Mouse (Mus musculus): ENCODE data around the gene Celf2. TPM values are rescaled to one million over a fixed set of nuclear protein-coding genes. Genes with fewer than 3 reads are reported as not detected.

Celf2 gene
- total RNA-seq, 1 experiment from 2014 or later: 141 TPM

GRCm38 (mm10) chr2:7089069-7089834 is 420.1 kb downstream of the Celf2 start:
- ATAC-seq (replicated peaks; ENCODE audit: low read depth, poor library complexity, severe bottlenecking): no peak

DNA sequence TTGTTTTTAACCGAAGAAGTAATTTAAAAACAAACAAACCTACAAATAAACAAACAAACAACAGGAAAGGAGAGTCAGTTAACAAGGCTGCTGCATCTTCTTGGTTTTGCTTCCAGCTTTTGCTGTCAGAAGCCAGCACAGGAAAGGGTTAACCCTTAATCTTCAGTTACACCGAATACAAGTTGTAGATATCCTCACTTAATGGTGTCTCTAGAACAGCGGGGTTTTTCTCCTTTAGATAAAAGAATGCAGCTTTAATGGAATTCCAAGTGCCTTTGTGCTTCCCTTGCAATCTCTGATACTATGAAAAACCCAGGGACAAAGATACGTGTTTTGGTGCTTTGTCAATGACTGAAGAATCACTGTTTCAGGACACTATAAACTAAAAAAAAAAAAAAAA is 420.8 kb downstream of the Celf2 start:
- no peak for ATAC-seq (replicated peaks; ENCODE audit: low read depth, poor library complexity, severe bottlenecking)

- no peak for ATAC-seq (replicated peaks; ENCODE audit: low read depth, poor library complexity, severe bottlenecking)
These were observed 421.9 kb downstream of the Celf2 start for GRCm38 (mm10) chr2:7087480-7087879.

DNA sequence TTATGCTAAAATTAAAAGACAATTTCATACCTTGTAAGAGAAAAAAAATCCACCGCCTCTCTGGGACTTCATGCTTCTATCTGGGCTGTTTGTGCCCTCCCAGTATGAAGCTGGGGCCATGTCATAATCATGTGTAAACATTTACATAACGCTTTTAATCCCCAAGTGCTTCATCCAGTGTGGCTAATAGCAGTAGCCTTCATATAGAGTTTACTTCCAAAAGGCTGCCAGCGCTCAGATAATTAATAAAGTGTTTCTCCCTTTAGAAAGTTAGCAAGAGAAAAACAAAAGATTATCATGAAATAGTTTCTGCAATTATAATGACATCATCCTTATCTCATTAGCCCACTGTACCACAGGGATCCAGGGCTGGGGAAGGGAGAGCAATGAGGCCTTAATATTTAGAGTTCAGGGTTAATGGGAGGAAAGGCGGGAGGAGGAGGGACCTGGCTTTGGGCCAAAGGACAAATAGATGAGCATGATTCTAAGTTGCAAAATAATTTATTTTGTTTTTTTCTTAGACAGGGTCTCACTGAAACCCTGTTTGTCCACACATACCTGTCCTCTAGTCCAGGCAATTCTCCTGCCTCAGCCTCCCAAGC is 425.8 kb downstream of the Celf2 start:
- ATAC-seq (replicated peaks; ENCODE audit: low read depth, poor library complexity, severe bottlenecking): no peak

GRCm38 (mm10) chr2:7082376-7083025 is 426.9 kb downstream of the Celf2 start:
- no peak for ATAC-seq (replicated peaks; ENCODE audit: low read depth, poor library complexity, severe bottlenecking)

DNA sequence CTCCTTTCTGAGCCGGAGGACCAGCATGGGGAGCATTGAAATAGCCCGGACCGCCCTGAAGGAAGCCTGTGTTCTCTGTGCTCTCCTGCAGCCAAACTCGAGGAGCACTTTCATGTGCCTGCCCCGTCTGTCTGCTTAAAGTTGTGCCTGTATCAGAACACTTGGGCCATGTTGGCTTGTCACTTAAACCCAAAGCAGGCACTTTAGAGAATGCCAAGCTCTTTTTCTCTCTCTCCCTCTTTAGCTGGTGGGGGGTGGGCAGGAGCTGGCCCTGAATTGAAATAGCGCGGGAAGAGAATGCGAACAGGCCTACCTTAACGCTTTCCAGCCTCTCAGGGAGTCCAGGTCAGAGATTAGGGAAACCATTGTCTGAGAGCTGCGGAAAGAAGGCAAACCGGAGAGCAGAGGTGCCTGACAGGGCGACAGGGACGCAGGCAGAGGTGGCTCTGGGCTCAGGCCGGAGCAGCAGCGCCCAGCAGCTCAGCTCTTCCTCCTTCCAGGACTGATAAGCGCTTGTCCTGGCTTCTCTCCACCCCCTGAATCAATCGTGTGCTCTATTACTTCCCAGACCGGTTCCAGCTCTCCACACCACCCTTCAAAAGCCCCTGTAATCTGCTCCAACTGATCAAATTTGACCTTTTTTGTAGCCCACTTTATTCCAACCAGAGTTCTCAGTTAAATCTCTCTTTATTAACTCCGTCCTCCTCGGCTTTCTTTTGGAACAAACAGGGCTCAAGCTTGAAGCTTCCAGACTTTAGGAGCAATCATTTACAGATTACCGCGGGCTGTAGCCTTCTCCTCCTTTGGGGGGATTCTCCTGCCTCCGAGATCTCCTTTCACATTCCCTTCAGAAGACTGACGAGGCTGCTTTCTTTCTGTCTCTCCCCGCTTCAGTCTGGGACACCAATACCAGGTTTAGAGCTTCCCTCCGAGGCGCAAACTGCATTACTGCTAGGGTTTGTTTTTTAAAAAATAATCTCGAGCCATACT is 428.3 kb downstream of the Celf2 start:
- peak; percentile 42 for ATAC-seq (replicated peaks; ENCODE audit: low read depth, poor library complexity, severe bottlenecking)

- peak; percentile 84 for ATAC-seq (replicated peaks; ENCODE audit: low read depth, poor library complexity, severe bottlenecking)
These were observed 429.3 kb downstream of the Celf2 start for GRCm38 (mm10) chr2:7080086-7080485.

DNA sequence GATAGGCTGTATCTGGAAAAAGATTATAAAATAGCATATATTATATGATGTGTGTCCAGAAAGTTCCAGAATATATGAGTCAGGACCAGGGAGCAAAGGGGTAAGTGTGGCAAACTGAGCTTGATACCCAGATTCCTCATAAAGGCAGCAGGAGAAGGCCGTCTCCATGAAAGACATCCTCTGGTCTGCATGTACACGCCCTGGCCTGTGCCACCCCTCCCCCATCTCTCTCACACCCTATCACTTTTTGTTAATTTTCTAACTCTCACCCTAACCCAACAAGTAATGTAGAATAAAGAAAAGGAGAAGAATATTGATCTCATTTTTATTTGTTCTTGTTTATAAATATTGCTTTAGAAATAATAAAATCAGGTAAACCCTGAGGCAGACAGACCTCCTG is 430.0 kb downstream of the Celf2 start:
- ATAC-seq (replicated peaks; ENCODE audit: low read depth, poor library complexity, severe bottlenecking): no peak

DNA sequence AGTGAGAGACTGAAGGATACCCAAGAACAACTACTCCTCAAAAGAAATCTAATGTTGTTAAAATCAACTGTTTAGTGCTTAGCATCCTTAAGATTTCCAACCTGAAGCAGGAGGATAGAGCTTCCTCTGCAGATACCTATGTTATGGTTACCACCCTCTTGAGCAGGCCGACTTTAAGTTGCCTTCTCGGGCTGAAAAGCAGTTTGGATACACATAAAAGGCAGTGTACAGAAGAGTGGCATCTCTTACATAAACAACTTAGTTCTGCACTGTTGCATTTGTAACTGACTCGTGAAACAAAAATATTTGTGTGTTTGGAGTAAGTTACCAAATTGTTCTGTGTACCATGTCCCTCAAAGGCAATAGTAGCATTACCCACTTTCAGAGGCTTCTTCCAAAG is 435.6 kb downstream of the Celf2 start:
- ATAC-seq (replicated peaks; ENCODE audit: low read depth, poor library complexity, severe bottlenecking): no peak

GRCm38 (mm10) chr2:7072344-7073265 is 436.8 kb downstream of the Celf2 start:
- ATAC-seq (replicated peaks; ENCODE audit: low read depth, poor library complexity, severe bottlenecking): no peak

- no peak for ATAC-seq (replicated peaks; ENCODE audit: low read depth, poor library complexity, severe bottlenecking)
These were observed 439.9 kb downstream of the Celf2 start for GRCm38 (mm10) chr2:7069458-7069857.

DNA sequence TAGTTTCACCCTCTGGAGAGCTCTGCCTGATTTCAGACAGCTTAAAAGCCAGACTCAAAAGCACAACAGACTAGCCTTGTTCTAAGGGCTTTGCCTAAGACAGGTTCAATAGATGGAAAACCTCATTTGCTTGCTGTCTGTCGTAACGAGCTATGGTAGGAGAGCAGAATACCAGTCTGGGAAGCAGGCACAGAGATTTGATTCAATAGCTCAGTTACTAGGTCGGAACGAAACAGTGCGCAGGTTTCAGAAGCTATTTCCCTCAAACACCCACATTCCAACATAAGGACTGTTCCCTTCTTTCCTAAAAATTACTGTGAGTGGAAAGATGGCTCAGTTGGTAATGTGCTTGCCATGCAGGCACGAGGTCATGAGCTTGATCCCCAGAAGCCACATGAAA is 441.1 kb downstream of the Celf2 start:
- no peak for ATAC-seq (replicated peaks; ENCODE audit: low read depth, poor library complexity, severe bottlenecking)

DNA sequence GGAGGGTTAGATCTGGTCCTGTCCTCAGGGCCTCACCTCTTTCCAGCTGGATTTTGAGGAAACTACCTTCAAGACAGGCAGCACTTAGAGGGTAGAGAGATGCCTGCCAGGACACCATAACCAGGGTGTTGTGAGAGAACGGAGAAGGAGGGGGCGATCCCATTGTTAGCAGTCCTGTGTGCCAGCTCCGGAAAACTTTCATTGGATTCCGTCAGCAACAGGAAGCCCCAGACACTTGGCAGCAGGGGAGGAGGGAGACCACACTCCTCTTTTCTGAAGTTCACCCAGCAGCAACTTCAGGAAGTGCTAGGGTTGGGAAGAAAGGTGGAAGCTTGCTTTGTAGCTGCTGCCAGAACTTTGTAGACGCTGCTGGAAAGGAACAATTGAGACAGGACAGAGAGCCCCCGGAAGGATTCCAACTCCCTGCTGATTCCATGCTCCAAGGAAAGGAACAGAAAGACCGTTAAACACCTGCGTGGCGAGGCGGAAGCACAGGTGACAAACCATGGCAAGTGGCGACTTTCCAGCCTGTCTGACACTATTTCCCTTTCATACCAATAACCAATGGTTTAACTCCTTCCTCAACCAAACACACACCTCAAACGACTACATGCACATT is 445.7 kb downstream of the Celf2 start:
- no peak for ATAC-seq (replicated peaks; ENCODE audit: low read depth, poor library complexity, severe bottlenecking)

DNA sequence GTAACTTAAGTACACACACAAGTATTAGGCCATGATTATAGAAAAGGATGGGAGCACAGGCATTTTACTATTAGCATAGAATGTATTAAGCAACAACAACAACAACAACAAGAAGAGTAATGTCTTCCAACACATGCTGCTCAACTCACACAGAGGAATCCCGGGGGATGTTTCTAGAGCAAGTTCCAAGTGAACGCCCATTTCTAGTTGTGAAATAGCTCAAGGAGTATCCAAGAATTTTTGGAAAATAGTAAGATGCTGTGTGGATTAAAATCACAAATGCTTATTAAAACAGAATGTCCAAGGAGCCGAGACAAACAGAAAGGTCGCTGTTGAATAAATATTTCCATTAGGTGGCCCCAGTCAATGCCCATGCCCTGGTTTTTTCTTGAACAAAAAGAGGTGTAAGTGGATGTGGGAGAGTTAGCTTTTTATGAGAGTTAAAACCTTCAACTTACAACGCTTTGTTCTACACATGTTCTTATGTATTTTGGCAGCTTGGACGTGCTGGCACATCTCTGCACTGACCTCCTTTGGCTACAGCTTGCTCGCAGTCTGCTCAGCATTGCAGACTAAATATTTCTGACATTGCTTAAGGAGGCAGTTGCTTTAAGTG is 448.8 kb downstream of the Celf2 start:
- ATAC-seq (replicated peaks; ENCODE audit: low read depth, poor library complexity, severe bottlenecking): no peak

DNA sequence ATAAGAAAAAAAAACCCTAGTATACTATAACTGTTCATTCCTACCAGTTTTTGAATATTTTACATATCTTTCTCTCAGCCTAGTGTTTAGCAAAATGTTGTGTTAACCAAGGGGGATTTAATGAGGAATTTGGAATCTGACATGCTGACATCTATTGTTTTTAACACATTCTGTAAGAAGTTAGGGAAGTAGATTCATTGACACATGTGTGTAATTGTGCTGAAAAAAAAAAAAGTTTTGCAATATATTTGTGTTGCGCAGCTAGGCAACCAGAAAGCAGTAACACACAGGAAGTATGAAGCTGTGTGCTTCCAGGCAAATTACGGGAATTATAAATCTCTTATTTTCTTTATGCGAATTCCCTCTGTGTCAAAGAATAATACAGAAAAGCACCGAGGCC is 453.0 kb downstream of the Celf2 start:
- ATAC-seq (replicated peaks; ENCODE audit: low read depth, poor library complexity, severe bottlenecking): no peak

GRCm38 (mm10) chr2:7055958-7056357 is 453.4 kb downstream of the Celf2 start:
- no peak for ATAC-seq (replicated peaks; ENCODE audit: low read depth, poor library complexity, severe bottlenecking)

GRCm38 (mm10) chr2:7051090-7051489 is 458.3 kb downstream of the Celf2 start:
- ATAC-seq (replicated peaks; ENCODE audit: low read depth, poor library complexity, severe bottlenecking): no peak

DNA sequence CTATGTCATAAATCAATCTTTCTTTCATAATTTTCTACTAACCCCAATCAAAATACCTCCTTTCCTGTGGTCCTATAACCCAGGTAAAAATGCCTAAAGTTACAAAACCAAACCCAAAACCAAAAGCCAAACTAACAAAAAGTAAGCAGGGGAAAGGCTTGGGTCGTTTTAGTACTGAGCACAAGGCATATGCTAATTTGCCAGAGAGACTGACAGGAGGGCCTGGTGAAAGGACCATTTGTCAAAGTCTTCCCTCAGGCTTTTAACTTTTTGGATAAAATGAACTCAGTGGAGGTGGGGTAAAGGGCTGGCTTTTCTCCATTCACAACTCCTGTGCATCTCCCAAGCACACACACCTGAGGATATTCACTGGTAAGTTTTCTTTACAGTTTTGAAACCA is 463.2 kb downstream of the Celf2 start:
- ATAC-seq (replicated peaks; ENCODE audit: low read depth, poor library complexity, severe bottlenecking): no peak
